Mouse (Mus musculus) limb, embryonic 14.5 days (tissue): ENCODE results near the gene Dnah8. TPM values are rescaled to one million over a fixed set of nuclear protein-coding genes. Genes with fewer than 3 reads are reported as not detected.
A peak's percentile ranks its signal among the peaks of the same experiment; 100 is the strongest.

Experiments used
- ATAC-seq: fragments of 200-750 bp; cut with Nextera tagmentation; 2 replicates; pipeline ENCODE4 v1.8.0; 2017; ENCODE audit warnings: low read depth, moderate number of reproducible peaks, moderate TSS enrichment; ENCODE audit not compliant: low FRiP score
- DNase-seq: peaks from one replicate; pipeline ENCODE4 v3.0.0-alpha.2; 2015; ENCODE audit warnings: low spot score
- H3K27ac ChIP-seq: fragments of 300-500 bp; sonication (generic); replicated peaks from 2 replicates; pipeline ENCODE4 v1.5.1; 2014; ENCODE audit warnings: low read depth, mild to moderate bottlenecking, low read length, moderate library complexity, mixed read lengths
- H3K27me3 ChIP-seq: fragments of 300-500 bp; sonication (generic); 2 replicates; pipeline ENCODE4 v1.6.1; 2014; ENCODE audit warnings: low read length, mixed read lengths; ENCODE audit not compliant: control insufficient read depth, insufficient read depth
- H3K36me3 ChIP-seq: fragments of 300-500 bp; sonication (generic); 2 replicates; pipeline ENCODE4 v1.6.1; 2014; ENCODE audit warnings: mild to moderate bottlenecking, low read length, moderate library complexity, mixed read lengths; ENCODE audit not compliant: control insufficient read depth, insufficient read depth
- H3K4me1 ChIP-seq: fragments of 300-500 bp; sonication (generic); 2 replicates; pipeline ENCODE4 v1.6.1; 2014; ENCODE audit warnings: antibody characterized with exemption, low read length, mixed read lengths; ENCODE audit not compliant: control insufficient read depth, insufficient read depth
- H3K4me2 ChIP-seq: fragments of 300-500 bp; sonication (generic); replicated peaks from 2 replicates; pipeline ENCODE4 v1.6.1; 2014; ENCODE audit warnings: low read depth, mild to moderate bottlenecking, low read length, moderate library complexity; ENCODE audit not compliant: severe bottlenecking
- H3K4me3 ChIP-seq: fragments of 300-500 bp; sonication (generic); replicated peaks from 2 replicates; pipeline ENCODE4 v1.5.1; 2014; ENCODE audit warnings: low read length
- H3K9ac ChIP-seq: fragments of 300-500 bp; sonication (generic); 2 replicates; pipeline ENCODE4 v1.6.1; 2014; ENCODE audit warnings: mild to moderate bottlenecking, low read depth, low read length, moderate library complexity; ENCODE audit not compliant: severe bottlenecking
- H3K9me3 ChIP-seq: fragments of 300-500 bp; sonication (generic); 2 replicates; pipeline ENCODE4 v1.6.1; 2016; ENCODE audit warnings: low read length; ENCODE audit not compliant: control insufficient read depth
- POLR2A ChIP-seq: fragments of 200-500 bp; IDR thresholded peaks from 2 replicates; pipeline ENCODE4 v1.8.0; 2012; ENCODE audit warnings: inconsistent platforms, mild to moderate bottlenecking, moderate library complexity, borderline replicate concordance; ENCODE audit not compliant: insufficient read depth, insufficient read length; ENCODE audit errors: extremely low read depth
- WGBS: fragments of 180-500 bp; shearing (Covaris S2); extraction: QIAGEN DNeasy Blood & Tissue Kit; methylation state at CpG from one replicate; pipeline ENCODE4 v1.1.7; 2014; 5-methylcytosine and 5-hydroxymethylcytosine counted together
- polyA plus RNA-seq, 2 experiments: library from polyadenylated mRNA; depleted of rRNA in 1 of 2; stranded (reverse) in 1 of 2; unstranded in 1 of 2; fragments of >200 nt; fragmentation: Nextera tagmentation in 1 of 2; extraction: Ambion mirVana in 1 of 2; gene quantifications; 2 replicates each; pipeline versions ENCODE4 v1.2.1 to v1.2.3; 2012 to 2014

The Dnah8 gene
- polyA plus RNA-seq, 2 experiments, result 0.69 to 2.1 TPM

DNA sequence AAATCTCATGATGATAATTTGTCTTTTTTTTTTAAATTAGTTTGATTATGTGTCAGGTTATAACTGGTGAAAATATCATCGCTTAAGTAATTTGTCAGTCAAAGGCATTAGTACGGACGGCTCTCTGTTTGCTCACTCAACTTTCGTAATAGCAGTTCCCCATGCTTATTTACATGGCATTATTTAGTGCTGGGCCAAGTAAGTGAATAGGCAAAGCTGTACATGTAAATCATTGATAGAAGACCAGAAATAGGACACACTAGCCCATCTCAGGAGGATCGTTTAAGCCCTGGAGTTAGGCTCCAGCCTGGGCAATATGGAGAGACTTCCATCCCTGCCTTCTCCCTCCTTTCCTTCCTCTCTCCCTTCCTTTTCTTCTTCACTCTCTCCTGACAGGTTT lies 16.7 kb downstream of the Dnah8 start:
- Histone ChIP-seq H3K27me3 (no peaks in the 10 kb centered on the region), H3K4me2 (no peak overlapping the region), H3K27ac (no peak overlapping the region), H3K9me3 (no peaks in the 10 kb centered on the region), H3K36me3 (no peaks in the 10 kb centered on the region), H3K9ac (no peak overlapping the region), H3K4me1 (no peaks in the 10 kb centered on the region), H3K4me3 (no peak overlapping the region)
- WGBS, result 94% methylated on average over 5 of the region's 5 CpGs
- no peak for TF ChIP-seq POLR2A
- DNase-seq, result no peak
- ATAC-seq, result no peak

DNA sequence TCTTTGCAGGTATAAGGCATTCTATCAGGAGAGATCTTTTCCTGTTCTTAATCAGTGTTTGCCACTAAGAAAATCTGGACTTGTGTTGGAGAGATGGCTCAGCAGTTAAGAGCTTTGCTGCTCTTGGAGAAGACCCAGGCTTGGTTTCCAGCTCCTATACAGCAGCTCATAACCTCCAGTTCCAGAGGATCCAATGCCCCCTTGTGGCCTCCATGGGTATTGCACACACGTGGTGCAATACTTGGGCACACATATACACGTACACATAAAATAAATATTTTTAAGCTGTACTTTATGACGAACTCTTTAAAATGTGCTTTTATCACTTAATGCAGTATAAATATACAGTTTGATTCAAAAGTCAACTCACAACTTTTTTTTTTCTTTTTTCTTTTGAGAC lies 24.6 kb downstream of the Dnah8 start:
- ATAC-seq (no peak), DNase-seq (no peak)
- no peaks in the 10 kb centered on the region for H3K36me3 ChIP-seq
- H3K27ac ChIP-seq, result no peak overlapping the region
- 98% methylated on average over 3 of the region's 3 CpGs for WGBS
- H3K27me3 ChIP-seq, result no peaks in the 10 kb centered on the region
- peaks cover 4% of the 10 kb centered on the region; the same call in 1 of the 2 replicates for H3K9me3 ChIP-seq
- no peak for TF ChIP-seq POLR2A
- H3K4me3 ChIP-seq, result no peak overlapping the region
- H3K4me2 ChIP-seq, result no peak overlapping the region
- no peak overlapping the region for H3K9ac ChIP-seq
- H3K4me1 ChIP-seq, result no peaks in the 10 kb centered on the region

DNA sequence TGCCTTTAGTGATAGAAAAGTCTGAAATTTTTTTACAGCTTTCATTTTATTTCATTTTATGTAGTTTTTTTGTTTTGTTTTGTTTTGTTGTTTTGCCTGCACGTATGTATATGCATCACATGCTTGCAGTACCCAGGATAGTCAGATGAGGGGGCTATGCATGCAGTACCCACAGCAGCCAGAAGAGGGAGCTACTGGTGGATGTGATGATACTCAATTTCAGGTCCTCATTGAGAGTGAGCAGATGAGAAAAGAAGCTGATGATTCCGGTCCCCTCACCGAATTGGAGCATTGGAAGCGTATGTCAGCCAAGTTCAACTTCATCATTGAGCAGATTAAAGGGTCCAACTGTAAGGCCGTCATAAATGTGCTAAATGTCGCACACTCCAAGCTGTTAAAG lies 28.9 kb downstream of the Dnah8 start:
- no peak for TF ChIP-seq POLR2A
- Histone ChIP-seq H3K27ac (no peak overlapping the region), H3K4me1 (no peaks in the 10 kb centered on the region), H3K36me3 (no peaks in the 10 kb centered on the region), H3K27me3 (no peaks in the 10 kb centered on the region), H3K9me3 (peaks cover 4% of the 10 kb centered on the region; the same call in 1 of the 2 replicates), H3K4me2 (no peak overlapping the region), H3K9ac (no peak overlapping the region), H3K4me3 (no peak overlapping the region)
- no peak for ATAC-seq
- DNase-seq, result no peak
- WGBS, result 82% methylated on average over 6 of the region's 6 CpGs

DNA sequence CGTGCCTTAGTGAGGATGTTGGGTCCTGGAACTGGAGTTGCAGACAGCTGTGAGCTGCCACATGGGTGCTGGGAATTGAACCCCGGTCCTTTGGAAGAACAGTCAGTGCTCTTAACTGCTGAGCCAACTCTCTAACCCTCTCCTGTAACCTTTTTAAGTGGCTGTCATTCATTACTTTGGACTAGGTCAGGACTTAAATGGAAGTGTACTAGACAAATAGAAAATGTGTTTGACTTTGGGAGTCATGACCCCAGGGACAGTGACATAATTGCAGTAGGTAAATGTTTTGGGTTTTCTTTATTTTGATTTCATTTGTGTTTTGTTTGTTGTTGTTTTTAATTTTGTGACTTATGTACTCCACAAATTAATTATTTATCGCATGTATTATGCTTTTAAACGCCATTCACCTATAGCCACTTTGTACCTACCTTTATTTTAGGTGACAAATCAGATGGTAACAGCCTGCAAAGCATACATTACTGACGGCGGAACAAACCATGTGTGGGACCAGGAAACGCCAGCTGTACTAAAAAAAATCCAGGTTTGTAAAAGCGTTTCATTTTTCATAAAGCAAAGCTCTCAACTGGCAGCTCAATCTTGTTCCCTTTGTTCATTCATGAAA lies 33.5 kb downstream of the Dnah8 start:
- DNase-seq (no peak), ATAC-seq (no peak; the same call in 1 of the 2 replicates)
- 50% methylated on average over 8 of the region's 8 CpGs for WGBS
- Histone ChIP-seq H3K27ac (no peak overlapping the region), H3K27me3 (no peaks in the 10 kb centered on the region), H3K4me2 (peak overlapping the region; percentile 35), H3K9me3 (no peaks in the 10 kb centered on the region), H3K4me1 (no peaks in the 10 kb centered on the region), H3K4me3 (peak overlapping the region; percentile 37), H3K9ac (peak overlapping the region; percentile 0; the same call in 1 of the 2 replicates), H3K36me3 (no peaks in the 10 kb centered on the region)
- TF ChIP-seq POLR2A, result no peak

DNA sequence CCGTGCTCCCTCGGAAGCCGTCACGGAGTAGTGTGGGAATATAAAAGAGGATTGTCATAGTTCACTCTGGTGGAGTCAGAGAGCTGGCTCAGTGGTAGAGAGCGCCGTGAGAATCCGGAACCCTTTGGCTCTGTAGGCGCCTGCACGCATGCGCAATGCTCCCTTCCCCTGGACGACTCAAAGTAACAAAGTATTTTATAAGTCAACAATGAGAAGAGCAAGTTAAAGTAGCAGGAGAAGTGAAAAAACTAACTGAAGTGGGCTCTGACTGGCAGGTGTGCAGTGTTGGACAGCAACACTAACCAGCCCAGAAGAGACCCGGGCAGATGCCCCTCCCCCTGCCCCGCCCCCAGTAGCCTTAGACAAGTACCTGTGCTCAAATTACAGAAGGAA lies 34.0 kb downstream of the Dnah8 start:
- peak overlapping the region; percentile 37 for H3K4me3 ChIP-seq
- peak; percentile 83; the same call in 1 of the 2 replicates for ATAC-seq
- 0 out of 2 replicates have a peak overlapping the region, but pooled peaks have one; percentile 15 for H3K27ac ChIP-seq

More for the DNA sequence above, 34.0 kb downstream of the Dnah8 start:
- H3K27me3 ChIP-seq, result no peaks in the 10 kb centered on the region
- DNase-seq, result peak; percentile 82
- no peaks in the 10 kb centered on the region for H3K36me3 ChIP-seq
- no peaks in the 10 kb centered on the region for H3K4me1 ChIP-seq
- WGBS, result 12% methylated on average over 13 of the region's 13 CpGs
- TF ChIP-seq POLR2A, result no peak
- peak overlapping the region; percentile 0; the same call in 1 of the 2 replicates for H3K9ac ChIP-seq
- no peaks in the 10 kb centered on the region for H3K9me3 ChIP-seq
- peak overlapping the region; percentile 35 for H3K4me2 ChIP-seq
